Mouse (Mus musculus) thymus, postnatal 0 days (tissue): ENCODE data around the gene Tfpt. TPM values are rescaled to one million over a fixed set of nuclear protein-coding genes. Genes with fewer than 3 reads are reported as not detected.
"Not testable (repeated sequence)": the region's sequence is repeated elsewhere in the genome, so short reads cannot be mapped to it uniquely, and the experiment has no call there.

Experiments
- DNase-seq: peaks from one replicate; pipeline ENCODE4 v3.0.0-alpha.2; 2015; ENCODE audit warnings: low spot score
- microRNA-seq: library from miRNA; unstranded; fragments of <30 nt; microRNA quantifications from one replicate; pipeline ENCODE4, GENCODE M21; 2016; ENCODE audit warnings: borderline number of aligned reads
- polyA plus RNA-seq: library from polyadenylated mRNA; unstranded; fragments of >200 nt; fragmentation: Nextera tagmentation; extraction: Ambion mirVana; gene quantifications from 2 replicates; pipeline ENCODE4 v1.2.1, GENCODE M21; 2015

Gene Tfpt
- polyA plus RNA-seq, 1 experiment from 2014 or later: 28.9 TPM

DNA sequence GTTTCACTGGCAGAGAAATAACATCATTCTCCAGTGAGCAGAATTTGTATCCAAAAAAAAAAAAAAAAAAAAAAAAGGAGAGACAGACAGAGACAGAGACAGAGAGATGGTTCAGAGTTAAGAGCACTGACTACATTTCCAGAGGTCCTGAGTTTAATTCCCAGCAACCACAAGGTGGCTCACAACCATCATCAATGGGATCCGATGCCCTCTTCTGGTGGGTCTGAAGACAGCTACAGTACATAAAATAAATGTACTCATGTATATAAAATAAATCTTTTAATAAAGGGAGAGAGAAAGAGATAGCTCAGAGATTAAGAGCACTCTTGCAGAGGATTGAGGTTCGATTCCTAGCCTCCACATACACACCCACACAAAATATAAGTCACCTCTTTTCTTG lies 51.5 kb downstream of the Tfpt start:
- no peak for DNase-seq

DNA sequence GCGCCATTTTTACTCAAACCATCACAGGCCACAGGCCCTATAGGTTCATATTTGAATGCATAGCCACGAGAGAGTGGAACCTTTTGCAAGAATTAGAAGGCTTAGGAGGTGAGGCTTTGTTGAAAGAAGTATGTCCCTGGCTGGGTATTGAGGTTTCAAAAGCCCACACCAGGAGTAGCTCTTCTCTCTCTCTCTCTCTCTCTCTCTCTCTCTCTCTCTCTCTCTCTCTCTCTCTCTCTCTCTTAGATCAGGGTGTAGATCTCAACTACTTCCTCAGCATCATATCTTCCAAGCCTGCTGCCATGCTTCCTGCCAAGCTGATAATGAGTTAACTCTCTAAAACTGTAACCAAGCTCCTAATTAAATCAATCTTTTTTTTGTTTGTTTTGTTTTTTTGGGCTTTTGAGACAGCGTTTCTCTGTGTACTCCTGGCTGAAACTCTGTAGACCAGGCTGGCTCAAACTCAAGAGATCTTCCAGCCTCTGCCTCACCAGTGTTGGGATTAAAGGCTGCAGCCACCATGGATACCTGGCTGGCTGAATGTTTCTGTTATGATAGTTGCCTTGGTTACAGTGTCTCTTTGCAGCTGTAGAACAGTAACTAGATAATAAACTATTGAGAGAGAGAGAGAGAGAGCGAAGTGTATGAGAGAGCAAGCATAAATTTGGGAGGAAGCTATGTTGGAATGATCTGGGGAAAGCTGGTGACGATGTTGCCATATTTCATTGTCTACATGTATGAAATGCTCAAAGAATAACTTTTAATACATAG lies 53.2 kb downstream of the Tfpt start:
- DNase-seq: no peak

DNA sequence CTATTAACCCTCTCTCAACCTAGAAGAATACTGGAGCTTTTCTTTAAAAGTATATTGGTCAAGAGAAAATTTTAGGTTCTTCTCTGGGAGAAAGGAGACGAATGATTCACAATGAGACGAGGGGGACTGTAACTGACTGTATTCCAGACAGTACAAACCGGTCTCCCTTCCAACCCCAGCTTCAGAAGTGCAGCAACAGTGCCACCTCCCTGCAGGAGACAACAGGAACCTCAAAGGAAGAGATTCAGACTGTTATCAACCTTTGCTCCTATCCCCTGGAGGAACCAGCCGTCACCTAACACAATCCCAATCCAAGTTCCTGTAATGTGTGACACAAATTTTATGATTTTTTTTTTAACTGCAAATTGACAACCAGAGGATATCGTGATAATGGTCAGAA lies 55.5 kb downstream of the Tfpt start:
- DNase-seq: no peak

DNA sequence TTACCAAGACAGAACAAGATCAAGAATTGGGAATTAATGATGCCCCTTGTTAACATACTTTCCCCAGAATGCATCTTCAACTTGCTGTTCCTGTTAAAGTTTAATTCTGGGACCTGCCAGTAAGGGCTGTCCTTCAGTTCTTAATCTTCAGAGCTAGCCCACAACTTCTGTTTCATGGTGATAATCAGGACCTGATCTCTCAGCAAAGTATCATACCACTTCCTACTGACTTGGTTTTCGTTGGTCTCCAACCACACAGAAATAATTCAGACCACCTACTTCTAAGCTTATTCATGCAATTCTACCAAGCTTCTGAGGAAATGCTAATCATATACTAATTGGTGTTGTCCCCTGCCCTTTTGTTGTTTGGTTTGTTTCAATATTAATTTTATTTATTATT lies 57.9 kb downstream of the Tfpt start:
- DNase-seq: no peak

DNA sequence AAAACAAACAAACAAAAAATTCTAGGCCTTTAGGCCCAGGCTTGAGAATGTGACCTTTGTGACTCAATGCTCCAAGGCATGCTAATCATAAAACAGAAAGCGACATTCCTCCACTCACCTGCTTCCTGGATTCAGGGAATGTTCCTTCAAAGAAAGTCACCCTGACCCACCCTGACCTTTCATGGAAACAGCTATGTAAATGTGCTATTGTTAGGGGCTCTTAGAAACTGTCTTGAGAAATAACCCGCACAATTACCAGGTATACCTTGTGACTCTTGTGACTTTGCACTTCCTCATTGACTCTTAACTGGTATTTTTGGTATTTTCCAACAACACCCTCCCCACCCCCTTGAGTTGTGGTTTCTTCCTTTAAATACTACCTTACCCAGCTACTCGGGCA lies 59.1 kb downstream of the Tfpt start:
- not testable (repeated sequence) for DNase-seq

Small RNAs within 50 kb of the gene (microRNA-seq; reads per million reads assigned to microRNA genes)
- gene Gm25100 (not detected), gene Mir3572 (6.7 reads per million, percentile 11 among the genes with 10 or more reads in this experiment)

Other genes starting within 250 kb of the Tfpt start
- 0.35 and 0.73 TPM in 2 replicates for gene Cacng8, start 239.2 kb downstream of the Tfpt start, polyA plus RNA-seq
- gene Cacng6, start 205.7 kb downstream of the Tfpt start, polyA plus RNA-seq: 0.13 and 0.26 TPM in 2 replicates
- gene Tarm1, start 127.3 kb downstream of the Tfpt start, polyA plus RNA-seq: 0.21 and 0.39 TPM in 2 replicates
- gene Oscar, start 13.8 kb downstream of the Tfpt start, polyA plus RNA-seq: 0.09 TPM in 1 of 2 replicates, not detected in the other
- 523 and 568 TPM in 2 replicates for gene Ndufa3, start 12.6 kb downstream of the Tfpt start, polyA plus RNA-seq
- 88.2 and 93.1 TPM in 2 replicates for gene Prpf31, start 56 bp upstream of the Tfpt start, polyA plus RNA-seq
- gene Cnot3, start 15.3 kb upstream of the Tfpt start, polyA plus RNA-seq: 42.6 and 44.5 TPM in 2 replicates
- 20.7 and 22.9 TPM in 2 replicates for gene Leng1, start 35.9 kb upstream of the Tfpt start, polyA plus RNA-seq
- gene Tmc4, start 47.6 kb upstream of the Tfpt start, polyA plus RNA-seq: 12.5 TPM in 2 replicates
- 67.5 and 70.1 TPM in 2 replicates for gene Tsen34, start 62.9 kb upstream of the Tfpt start, polyA plus RNA-seq
- gene Mboat7, start 63.6 kb upstream of the Tfpt start, polyA plus RNA-seq: 36.0 and 40.1 TPM in 2 replicates
- 2,079 and 2,116 TPM in 2 replicates for gene Rps9, start 74.1 kb upstream of the Tfpt start, polyA plus RNA-seq
- gene Pirb, start 90.5 kb upstream of the Tfpt start, polyA plus RNA-seq: 2.5 TPM in 2 replicates
- 0.06 TPM in 1 of 2 replicates, not detected in the other for gene Gm15448, start 195.8 kb upstream of the Tfpt start, polyA plus RNA-seq
- gene Pira2, start 215.1 kb upstream of the Tfpt start, polyA plus RNA-seq: 0.45 and 0.51 TPM in 2 replicates